Mouse (Mus musculus): Measurements from ENCODE around the gene Vps37c.

Gene Vps37c

GRCm38 (mm10) chr19:10689470-10690166 is 1.1 kb downstream of the Vps37c start:
- peak; percentile 30 for DNase-seq

- DNase-seq, result peak; percentile 33
Observed at GRCm38 (mm10) chr19:10690336-10690735, 1.8 kb downstream of the Vps37c start.

GRCm38 (mm10) chr19:10691121-10691520 is 2.6 kb downstream of the Vps37c start:
- peak; percentile 33 for DNase-seq

GRCm38 (mm10) chr19:10691660-10692059 is 3.1 kb downstream of the Vps37c start:
- peak; percentile 10 for DNase-seq

DNA sequence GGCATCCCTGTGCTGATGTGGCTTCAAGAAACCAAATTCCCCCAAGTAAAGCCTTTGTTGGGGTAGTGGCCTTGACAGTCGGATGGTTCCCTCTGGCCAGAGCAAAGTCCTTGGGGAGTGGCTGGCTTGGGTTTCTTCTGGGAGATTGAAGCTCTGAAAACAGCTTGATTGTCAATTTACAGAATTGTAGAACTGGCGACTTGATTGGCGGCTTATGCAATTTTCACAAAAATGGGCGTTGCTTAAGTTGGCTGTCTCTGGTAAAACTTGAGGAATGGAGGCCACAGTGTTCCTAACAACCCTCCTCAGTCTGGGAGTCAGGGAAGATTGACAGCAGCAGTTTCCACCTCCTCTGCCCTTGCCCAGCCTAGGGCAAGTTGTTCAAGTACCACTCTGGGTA is 3.8 kb downstream of the Vps37c start:
- peak; percentile 12 for DNase-seq

- DNase-seq, result no peak
Observed at GRCm38 (mm10) chr19:10693926-10694682, 5.6 kb downstream of the Vps37c start.

GRCm38 (mm10) chr19:10695801-10696200 is 7.3 kb downstream of the Vps37c start:
- no peak for DNase-seq

- no peak for DNase-seq
Observed at GRCm38 (mm10) chr19:10698131-10698991, 9.8 kb downstream of the Vps37c start.

- DNase-seq, result no peak
Observed at GRCm38 (mm10) chr19:10699851-10700250, 11.3 kb downstream of the Vps37c start.

DNA sequence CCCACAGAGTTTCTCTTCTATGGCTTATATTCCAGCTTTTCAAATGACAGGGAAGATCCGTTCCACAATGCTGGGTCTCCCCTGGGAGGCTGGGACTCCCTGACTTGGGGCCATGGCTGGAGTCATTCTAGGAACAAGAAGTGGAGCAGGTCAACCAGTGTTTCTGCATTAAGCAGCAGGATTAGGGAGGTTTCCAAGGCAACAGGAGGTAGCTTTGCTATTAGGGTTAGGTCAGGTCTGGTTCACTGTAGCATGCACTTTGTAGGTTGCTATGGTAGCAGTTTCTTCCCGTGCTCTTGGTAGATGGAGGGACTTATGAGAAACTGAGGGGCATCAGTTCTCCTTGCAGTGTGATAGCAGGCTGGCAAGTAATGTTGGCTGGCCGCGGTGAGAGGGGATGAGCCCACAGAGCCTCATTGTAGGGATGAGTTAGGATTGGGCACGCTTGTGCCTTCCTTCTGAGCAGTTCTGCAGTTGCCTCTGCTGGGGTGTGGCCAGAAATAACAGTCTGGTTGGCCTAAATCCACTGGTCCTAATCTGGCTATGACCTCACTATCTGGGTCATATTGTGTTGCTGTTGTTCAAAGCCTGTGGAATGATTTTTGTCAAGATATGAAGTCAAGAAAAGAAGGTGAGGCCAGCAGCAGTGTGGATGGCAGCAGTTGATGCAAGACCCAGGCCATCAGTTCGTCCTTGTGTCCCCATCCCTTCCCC is 12.6 kb downstream of the Vps37c start:
- DNase-seq, result peak; percentile 75

- no peak for DNase-seq
Observed at GRCm38 (mm10) chr19:10702125-10702524, 13.6 kb downstream of the Vps37c start.

- peak; percentile 69 for DNase-seq
Observed at GRCm38 (mm10) chr19:10703470-10703869, 14.9 kb downstream of the Vps37c start.

DNA sequence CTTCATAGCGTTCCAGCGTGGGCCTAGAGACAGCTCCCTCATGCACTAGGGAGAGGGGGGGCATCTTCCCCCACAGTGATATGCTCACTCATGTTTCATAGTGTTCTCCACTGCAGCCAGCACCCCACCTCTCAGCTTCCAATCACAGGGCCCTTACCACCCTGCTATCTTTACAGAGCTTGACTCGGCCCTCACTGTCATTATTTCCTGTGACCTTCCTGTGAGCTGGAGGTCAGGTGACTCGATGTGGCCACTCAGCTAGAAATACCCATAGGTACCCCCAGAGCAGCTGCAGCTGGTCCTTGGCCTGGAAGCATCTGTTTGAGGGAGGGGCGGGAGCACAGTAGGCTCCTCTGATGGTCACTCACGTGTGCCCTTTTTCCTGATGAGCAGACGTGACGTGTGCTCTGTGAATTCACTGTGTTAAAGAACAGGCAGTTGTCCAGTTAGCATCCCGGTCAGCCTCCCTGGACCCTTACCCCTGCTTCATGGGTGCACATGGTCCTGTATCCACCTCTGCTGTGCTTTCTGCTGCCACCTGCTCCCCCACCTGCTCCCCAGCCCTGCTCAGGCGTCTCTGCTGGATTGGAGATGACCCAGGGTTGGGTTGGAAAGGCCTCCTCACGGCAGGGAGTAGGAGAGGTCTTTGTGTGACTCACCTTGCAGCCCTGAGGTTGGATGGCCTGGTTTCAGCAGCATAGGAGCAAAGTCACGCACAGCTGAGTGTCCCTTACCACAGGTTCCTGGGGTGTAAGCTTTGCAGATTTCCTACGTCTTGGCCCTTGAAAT is 18.7 kb downstream of the Vps37c start:
- DNase-seq, result peak; percentile 70

DNA sequence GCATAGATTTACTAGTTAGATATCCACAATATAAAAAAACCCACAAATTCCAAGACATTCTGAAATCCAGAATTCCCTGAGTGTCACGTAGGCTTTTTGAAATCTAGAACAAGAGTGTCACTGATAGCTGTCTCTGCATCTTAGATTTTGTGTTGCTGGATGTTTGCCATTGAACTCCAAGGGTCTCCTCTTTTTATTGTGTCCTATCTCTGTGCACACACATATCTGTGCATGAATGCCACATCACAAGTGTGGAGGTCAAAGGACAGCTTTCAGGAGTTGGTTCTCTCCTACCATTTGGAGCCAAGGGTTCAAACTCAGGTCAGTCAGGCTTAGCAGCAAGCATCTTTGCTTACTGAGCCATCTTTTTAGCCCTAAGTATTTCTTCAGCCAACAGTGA is 19.3 kb downstream of the Vps37c start:
- no peak for DNase-seq

DNA sequence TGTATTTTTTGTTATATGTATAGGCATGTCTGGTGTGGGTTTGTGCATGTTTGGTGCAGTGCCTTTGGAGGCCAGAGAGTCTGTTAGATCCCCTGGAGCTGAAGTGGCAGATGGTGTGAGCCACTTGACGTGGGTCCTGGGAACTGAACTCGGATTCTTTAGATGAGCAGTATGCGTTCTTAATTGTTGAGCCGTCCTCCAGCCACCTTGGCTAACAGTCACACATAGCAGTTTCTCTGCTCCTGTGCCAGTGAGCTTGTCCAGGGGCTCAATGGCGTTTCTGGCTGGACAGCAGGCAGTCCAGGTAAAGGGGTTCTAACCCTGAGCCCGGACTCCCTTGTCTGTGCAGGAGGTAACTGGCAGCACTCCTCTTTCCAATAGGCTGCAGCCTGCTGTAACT is 20.4 kb downstream of the Vps37c start:
- no peak for DNase-seq

GRCm38 (mm10) chr19:10709360-10710087 is 21.0 kb downstream of the Vps37c start:
- peak; percentile 100 for DNase-seq

- DNase-seq, result peak; percentile 92
Observed at GRCm38 (mm10) chr19:10710088-10710511, 21.6 kb downstream of the Vps37c start.

GRCm38 (mm10) chr19:10710751-10711150 is 22.2 kb downstream of the Vps37c start:
- DNase-seq, result peak; percentile 60

GRCm38 (mm10) chr19:10712194-10712593 is 23.7 kb downstream of the Vps37c start:
- peak; percentile 56 for DNase-seq

- DNase-seq, result no peak
Observed at GRCm38 (mm10) chr19:10712646-10713045, 24.1 kb downstream of the Vps37c start.

GRCm38 (mm10) chr19:10713551-10713950 is 25.0 kb downstream of the Vps37c start:
- DNase-seq, result no peak

All from cerebellum, adult 11-12 months (tissue).